Mouse (Mus musculus) heart, postnatal 0 days (tissue): ENCODE measurements around the gene Zfp39. TPM values are rescaled to one million over a fixed set of nuclear protein-coding genes. Genes with fewer than 3 reads are reported as not detected.

Experiments
- ATAC-seq: fragments of 200-750 bp; cut with Nextera tagmentation; 2 replicates; pipeline ENCODE4 v1.8.0; 2017; ENCODE audit warnings: low read depth, moderate number of reproducible peaks, moderate library complexity; ENCODE audit not compliant: insufficient read depth
- DNase-seq: peaks from one replicate; pipeline ENCODE4 v3.0.0-alpha.2; 2016; ENCODE audit warnings: low spot score
- H3K27ac ChIP-seq: fragments of 300-500 bp; sonication (generic); 2 replicates; pipeline ENCODE4 v1.5.1; 2014; ENCODE audit warnings: low read depth, mild to moderate bottlenecking
- H3K27me3 ChIP-seq: fragments of 300-500 bp; sonication (generic); 2 replicates; pipeline ENCODE4 v1.6.1; 2014; ENCODE audit warnings: low read length, mixed read lengths; ENCODE audit not compliant: control insufficient read depth, insufficient read depth
- H3K36me3 ChIP-seq: fragments of 300-500 bp; sonication (generic); replicated peaks from 2 replicates; pipeline ENCODE4 v1.6.1; 2014; ENCODE audit warnings: low read length, mixed read lengths; ENCODE audit not compliant: control insufficient read depth, insufficient read depth
- H3K4me1 ChIP-seq: fragments of 300-500 bp; sonication (generic); 2 replicates; pipeline ENCODE4 v1.6.1; 2014; ENCODE audit warnings: antibody characterized with exemption; ENCODE audit not compliant: control insufficient read depth, insufficient read depth
- H3K4me2 ChIP-seq: fragments of 300-500 bp; sonication (generic); 2 replicates; pipeline ENCODE4 v1.6.1; 2014; ENCODE audit warnings: low read depth, mild to moderate bottlenecking, low read length, moderate library complexity
- H3K4me3 ChIP-seq: fragments of 300-500 bp; sonication (generic); 2 replicates; pipeline ENCODE4 v1.5.1; 2014; ENCODE audit warnings: low read depth, low read length
- H3K9ac ChIP-seq: fragments of 300-500 bp; sonication (generic); replicated peaks from 2 replicates; pipeline ENCODE4 v1.6.1; 2014; ENCODE audit warnings: low read depth, low read length, mixed read lengths
- H3K9me3 ChIP-seq: fragments of 300-500 bp; sonication (generic); replicated peaks from 2 replicates; pipeline ENCODE4 v1.6.1; 2016; ENCODE audit warnings: low read length; ENCODE audit not compliant: control insufficient read depth
- CTCF ChIP-seq: IDR thresholded peaks from 2 replicates; pipeline ENCODE4 v1.5.1; 2016; ENCODE audit warnings: antibody characterized with exemption, control low read depth, low read depth
- EP300 ChIP-seq: IDR thresholded peaks from 2 replicates; pipeline ENCODE4 v1.6.1; 2016; ENCODE audit warnings: antibody characterized with exemption, low read depth
- WGBS: fragments of 180-500 bp; shearing (Covaris S2); extraction: QIAGEN DNeasy Blood & Tissue Kit; methylation state at CpG from one replicate; pipeline ENCODE4 v1.1.7; 2014; 5-methylcytosine and 5-hydroxymethylcytosine counted together
- polyA plus RNA-seq: library from polyadenylated mRNA; unstranded; fragments of >200 nt; fragmentation: Nextera tagmentation; extraction: Ambion mirVana; gene quantifications from 2 replicates; pipeline ENCODE4 v1.2.1, GENCODE M21; 2015
- total RNA-seq: library from RNA; depleted of rRNA; stranded (reverse); fragments of >200 nt; gene quantifications from 2 replicates; pipeline ENCODE4 v1.2.3, GENCODE M21; 2014; ENCODE audit warnings: low replicate concordance

The Zfp39 gene
- total and polyA plus RNA-seq, 2 experiments from 2014 or later: 2.2 to 6.6 TPM

- ATAC-seq (peak; percentile 82), DNase-seq (peak; percentile 84)
- Histone ChIP-seq H3K27me3 (peaks cover 29% of the 10 kb centered on the region), H3K36me3 (no peaks in the 10 kb centered on the region), H3K27ac (peak within 1 kb of the TSS; percentile 61; the same call in 1 of the 2 replicates), H3K4me1 (peaks cover 10% of the 10 kb centered on the region), H3K4me3 (peak within 1 kb of the TSS; percentile 29), H3K9ac (no peak within 1 kb of the TSS), H3K4me2 (peak within 1 kb of the TSS; percentile 53), H3K9me3 (no peaks in the 10 kb centered on the region)
- TF ChIP-seq EP300: no peak
- TF ChIP-seq CTCF: no peak
- WGBS: under 1% methylated on average over 48 of the region's 48 CpGs
These were observed 44.8 kb upstream of the Zfp39 start, which contains the start of gene Hist3h2ba for GRCm38 (mm10) chr11:58948542-58949479. Gene Hist3h2ba (plus strand): TSS chr11:58948920.

- H3K9ac ChIP-seq: no peak overlapping the region
- peak overlapping the region; percentile 53 for H3K4me2 ChIP-seq
- no peaks in the 10 kb centered on the region for H3K36me3 ChIP-seq
- peak overlapping the region; percentile 29 for H3K4me3 ChIP-seq
- no peak; the same call in 1 of the 2 replicates for ATAC-seq
- DNase-seq: no peak
- H3K27ac ChIP-seq: no peak overlapping the region; the same call in 1 of the 2 replicates
- WGBS: 13% methylated on average over 23 of the region's 23 CpGs
- H3K27me3 ChIP-seq: peaks cover 29% of the 10 kb centered on the region
- H3K9me3 ChIP-seq: no peaks in the 10 kb centered on the region
- TF ChIP-seq EP300: no peak
- no peak for TF ChIP-seq CTCF
- H3K4me1 ChIP-seq: 0 out of 2 replicates have a peak, but pooled peaks cover 1% of the 10 kb centered on the region
These were observed 43.9 kb upstream of the Zfp39 start for GRCm38 (mm10) chr11:58947798-58948528.

- Histone ChIP-seq H3K36me3 (no peaks in the 10 kb centered on the region), H3K9me3 (no peaks in the 10 kb centered on the region), H3K27me3 (peaks cover 29% of the 10 kb centered on the region), H3K4me3 (no peak overlapping the region), H3K27ac (no peak overlapping the region), H3K4me2 (no peak overlapping the region), H3K9ac (no peak overlapping the region), H3K4me1 (no peaks in the 10 kb centered on the region)
- WGBS: 67% methylated on average over 3 of the region's 3 CpGs
- ATAC-seq: no peak
- DNase-seq: no peak
- TF ChIP-seq EP300: no peak
- no peak for TF ChIP-seq CTCF
These were observed 43.3 kb upstream of the Zfp39 start for GRCm38 (mm10) chr11:58947306-58947705.

- no peak for DNase-seq
- Histone ChIP-seq H3K9me3 (no peaks in the 10 kb centered on the region), H3K27me3 (peaks cover 5% of the 10 kb centered on the region), H3K9ac (no peak overlapping the region), H3K4me3 (no peak overlapping the region), H3K4me2 (no peak overlapping the region), H3K4me1 (peaks cover under 1% of the 10 kb centered on the region; the same call in 1 of the 2 replicates), H3K36me3 (no peaks in the 10 kb centered on the region), H3K27ac (no peak overlapping the region)
- ATAC-seq: no peak
- TF ChIP-seq CTCF (no peak), EP300 (no peak)
- WGBS: 71% methylated on average over 5 of the region's 5 CpGs
These were observed 40.1 kb upstream of the Zfp39 start for GRCm38 (mm10) chr11:58944136-58944535.

GRCm38 (mm10) chr11:58939088-58939439 lies 35.0 kb upstream of the Zfp39 start:
- ATAC-seq: no peak
- TF ChIP-seq EP300 (no peak), CTCF (no peak)
- peaks cover 8% of the 10 kb centered on the region; the same call in 1 of the 2 replicates for H3K4me1 ChIP-seq
- H3K36me3 ChIP-seq: peaks cover 27% of the 10 kb centered on the region
- no peak for DNase-seq
- H3K9ac ChIP-seq: peak overlapping the region; percentile 89; the same call in 1 of the 2 replicates
- peak overlapping the region; percentile 98 for H3K4me2 ChIP-seq
- H3K27ac ChIP-seq: peak overlapping the region; percentile 46
- H3K27me3 ChIP-seq: no peaks in the 10 kb centered on the region
- no peaks in the 10 kb centered on the region for H3K9me3 ChIP-seq
- WGBS: 18% methylated on average over 6 of the region's 6 CpGs
- H3K4me3 ChIP-seq: peak overlapping the region; percentile 88
